Mouse (Mus musculus): ENCODE measurements at regions not wholly inside any gene's neighbourhood (a gene's known extent, or its start where the extent isn't known, plus 50 kb on each side); places are given as distances from the start of the nearest gene placed in this dataset.

- in situ Hi-C loops (cut with MboI; ENCODE audit: unreplicated experiment in 2 of 2): loop anchor here in 1 of 2 experiments (5.0 kb wide), 1 partner anchor 50 kb away; no protein-coding TSS in a partner anchor
These were observed 53.2 kb upstream of the Lef1 start for GRCm38 (mm10) chr3:131056893-131057660.

- in situ Hi-C loops (cut with MboI; ENCODE audit: unreplicated experiment in 2 of 2): loop anchor here (5.0 kb wide), 2 partner anchors 37 to 53 kb away; no protein-coding TSS in a partner anchor
These were observed 55.9 kb upstream of the Lef1 start for GRCm38 (mm10) chr3:131054241-131054972.

- in situ Hi-C loops (cut with MboI; ENCODE audit: unreplicated experiment in 2 of 2): no loop called here
These were observed 62.6 kb upstream of the Lef1 start for GRCm38 (mm10) chr3:131047716-131048115.

GRCm38 (mm10) chr3:131046412-131046811 is 63.9 kb upstream of the Lef1 start:
- in situ Hi-C loops (cut with MboI; ENCODE audit: unreplicated experiment in 2 of 2): no loop called here

- in situ Hi-C loops (cut with MboI; ENCODE audit: unreplicated experiment in 2 of 2): no loop called here
These were observed 70.0 kb upstream of the Lef1 start for GRCm38 (mm10) chr3:131040214-131040825.

- in situ Hi-C loops (cut with MboI; ENCODE audit: unreplicated experiment in 2 of 2): no loop called here
These were observed 73.2 kb upstream of the Lef1 start for GRCm38 (mm10) chr3:131037095-131037494.

- in situ Hi-C loops (cut with MboI; ENCODE audit: unreplicated experiment in 2 of 2): no loop called here
These were observed 75.5 kb upstream of the Lef1 start for GRCm38 (mm10) chr3:131034774-131035173.

- in situ Hi-C loops (cut with MboI; ENCODE audit: unreplicated experiment in 2 of 2): no loop called here
These were observed 83.9 kb upstream of the Lef1 start for GRCm38 (mm10) chr3:131026336-131026735.

- in situ Hi-C loops (cut with MboI; ENCODE audit: unreplicated experiment in 2 of 2): loop anchor here (5.0 to 10.0 kb wide), 5 partner anchors 33 to 205 kb away; partner anchors contain the start of gene Lef1 (in 1 of the 2)
These were observed 90.9 kb upstream of the Lef1 start for GRCm38 (mm10) chr3:131019163-131019956.

- in situ Hi-C loops (cut with MboI; ENCODE audit: unreplicated experiment in 2 of 2): loop anchor here (5.0 to 10.0 kb wide), 5 partner anchors 34 to 203 kb away; partner anchors contain the start of gene Lef1 (in 1 of the 2)
These were observed 92.4 kb upstream of the Lef1 start for GRCm38 (mm10) chr3:131017899-131018298.

GRCm38 (mm10) chr3:131016104-131016503 is 94.2 kb upstream of the Lef1 start:
- in situ Hi-C loops (cut with MboI; ENCODE audit: unreplicated experiment in 2 of 2): loop anchor here (5.0 to 10.0 kb wide), 5 partner anchors 36 to 201 kb away; partner anchors contain the start of gene Lef1 (in 1 of the 2)

- in situ Hi-C loops (cut with MboI; ENCODE audit: unreplicated experiment in 2 of 2): loop anchor here (10.0 kb wide), 2 partner anchors 119 to 199 kb away; no protein-coding TSS in a partner anchor
These were observed 96.1 kb upstream of the Lef1 start for GRCm38 (mm10) chr3:131014092-131014716.

GRCm38 (mm10) chr3:131000701-131001100 is 109.6 kb upstream of the Lef1 start:
- in situ Hi-C loops (cut with MboI; ENCODE audit: unreplicated experiment in 2 of 2): no loop called here

- in situ Hi-C loops (cut with MboI; ENCODE audit: unreplicated experiment in 2 of 2): no loop called here
These were observed 110.0 kb upstream of the Lef1 start for GRCm38 (mm10) chr3:131000252-131000651.

- in situ Hi-C loops (cut with MboI; ENCODE audit: unreplicated experiment in 2 of 2): no loop called here
These were observed 110.5 kb upstream of the Lef1 start for GRCm38 (mm10) chr3:130999818-131000217.

GRCm38 (mm10) chr3:130998433-130998832 is 111.8 kb upstream of the Lef1 start:
- in situ Hi-C loops (cut with MboI; ENCODE audit: unreplicated experiment in 2 of 2): no loop called here

- in situ Hi-C loops (cut with MboI; ENCODE audit: unreplicated experiment in 2 of 2): no loop called here
These were observed 113.5 kb upstream of the Lef1 start for GRCm38 (mm10) chr3:130996786-130997185.

GRCm38 (mm10) chr3:130991971-130992370 is 118.3 kb upstream of the Lef1 start:
- in situ Hi-C loops (cut with MboI; ENCODE audit: unreplicated experiment in 2 of 2): no loop called here

- in situ Hi-C loops (cut with MboI; ENCODE audit: unreplicated experiment in 2 of 2): no loop called here
These were observed 123.6 kb upstream of the Lef1 start for GRCm38 (mm10) chr3:130986708-130987107.

- in situ Hi-C loops (cut with MboI; ENCODE audit: unreplicated experiment in 2 of 2): no loop called here
These were observed 124.2 kb upstream of the Lef1 start for GRCm38 (mm10) chr3:130986101-130986500.

Data from v-Abl transformed pro-B cells (cell line).